ENCODE assay signal across 18 mouse cellular contexts in the genomic region with DNA sequence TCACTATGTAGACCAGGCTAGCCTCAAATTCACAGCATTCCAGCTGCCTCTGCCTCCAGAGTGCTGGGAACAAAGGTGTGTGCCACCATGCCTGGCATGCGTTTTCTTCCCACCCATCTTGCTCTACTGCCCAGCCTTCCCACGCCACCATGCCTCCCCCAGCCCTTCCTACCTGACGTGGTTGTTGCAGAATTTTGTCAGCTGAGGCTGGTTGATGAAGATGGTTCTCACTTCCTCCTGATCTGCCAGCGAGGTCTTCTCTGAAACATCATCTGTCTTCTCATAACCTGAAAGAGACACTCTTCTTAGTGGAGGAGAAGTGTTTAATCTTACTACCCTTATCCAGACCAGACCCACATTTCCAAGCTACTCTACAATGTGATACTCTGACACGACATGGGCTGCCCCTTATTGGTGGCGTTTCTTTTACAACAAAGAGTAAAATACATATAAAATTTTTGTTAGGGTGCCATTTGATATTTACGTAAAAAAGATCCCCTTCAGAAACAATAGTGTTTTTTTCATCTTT. TPM values are rescaled to one million over a fixed set of nuclear protein-coding genes. Genes with fewer than 3 reads are reported as not detected.
DNase-seq lines count a peak whose midpoint lies in the region; ATAC-seq and TF ChIP-seq lines count a peak whose summit lies in the region.
"Had no signal": no experiment of that assay in that cellular context is flagged by ENCODE, and none has a peak within 500 bp of the region (broad histone marks: within the 10 kb centered on the region; RNA-seq: fewer than 3 reads in every experiment).

No protein-coding gene starts in this region.

- no peaks in the 10 kb centered on the region for H3K9me3 ChIP-seq in heart, embryonic 13.5 days
- no peaks in the 10 kb centered on the region for H3K9me3 ChIP-seq in MEL (replicated peaks; ENCODE audit: insufficient read depth, low read length)
- H3K9me3 ChIP-seq in liver, postnatal 0 days (ENCODE audit: low read length): no peaks in the 10 kb centered on the region
- no peaks in the 10 kb centered on the region for H3K9me3 ChIP-seq in kidney, embryonic 16.5 days (ENCODE audit: low read length)
- H3K9me3 ChIP-seq: embryonic facial prominence, embryonic 10.5 days; stomach, embryonic 15.5 days had no signal

- peak in 1 of 2 experiments; percentile 21; a peak in 1 of 4 replicates for TF ChIP-seq POLR2A in MEL (IDR thresholded peaks at IDR 0.05; ENCODE audit: control insufficient read depth in 1 of 2, insufficient read depth in 1 of 2, low read depth in 1 of 2, low read length in 2 of 2, poor library complexity in 1 of 2)

- no peaks in the 10 kb centered on the region for H3K27me3 ChIP-seq in heart, embryonic 13.5 days (replicated peaks)
- no peaks in the 10 kb centered on the region for H3K27me3 ChIP-seq in MEL (ENCODE audit: control insufficient read depth in 1 of 2, insufficient read depth in 2 of 2, low read length in 2 of 2)
- H3K27me3 ChIP-seq in liver, postnatal 0 days (ENCODE audit: insufficient read depth, low read length): no peaks in the 10 kb centered on the region
- H3K27me3 ChIP-seq in kidney, embryonic 16.5 days (ENCODE audit: insufficient read depth, low read length): no peaks in the 10 kb centered on the region
- H3K27me3 ChIP-seq: stomach, embryonic 15.5 days had no signal

- no peak overlapping the region; the same call in 1 of the 2 replicates for H3K27ac ChIP-seq in heart, embryonic 13.5 days (replicated peaks)
- H3K27ac ChIP-seq in MEL (ENCODE audit: control insufficient read depth, low read depth, low read length): peak overlapping the region; percentile 48
- peak overlapping the region; percentile 7; the same call in 1 of the 2 replicates for H3K27ac ChIP-seq in liver, postnatal 0 days (ENCODE audit: low read depth)
- H3K27ac ChIP-seq in kidney, embryonic 16.5 days (ENCODE audit: low read length): no peak overlapping the region
- H3K27ac ChIP-seq: embryonic facial prominence, embryonic 10.5 days had no signal

- no peak for TF ChIP-seq CTCF in MEL (IDR thresholded peaks at IDR 0.05 in 2 of 3, conservative IDR thresholded peaks at IDR 0.05 in 1 of 3; ENCODE audit: control insufficient read depth in 1 of 3, insufficient read depth in 1 of 3, low read depth in 2 of 3, low read length in 3 of 3, poor library complexity in 1 of 3, severe bottlenecking in 1 of 3)
- TF ChIP-seq CTCF in liver, postnatal 0 days (IDR thresholded peaks at IDR 0.05; ENCODE audit: low read depth): no peak

- no peak for ATAC-seq in heart, embryonic 13.5 days (ENCODE audit: extremely low read depth, insufficient number of reproducible peaks, low FRiP score, low TSS enrichment)
- 0 out of 2 replicates have a peak, but pooled peaks have one; percentile 26 for ATAC-seq in erythroid progenitor cell, adult 5-6 weeks (replicated peaks; ENCODE audit: low FRiP score, poor library complexity, severe bottlenecking)
- 0 out of 2 replicates have a peak, but pooled peaks have one; percentile 24 for ATAC-seq in liver, postnatal 0 days
- no peak for ATAC-seq in CD4-positive, CD25-positive, alpha-beta regulatory T cell, adult 4 months
- ATAC-seq in kidney, embryonic 16.5 days (ENCODE audit: low FRiP score, low TSS enrichment): no peak

- DNase-seq in heart, postnatal 36 days: no peak
- peak; percentile 67 for DNase-seq in MEL (ENCODE audit: low read depth, low spot score)
- DNase-seq in liver, postnatal 0 days: no peak
- no peak for DNase-seq in B cell, adult 2 months
- DNase-seq: adrenal gland, postnatal 25 days; cerebellum, postnatal 10 days; heart, adult 18-20 months; kidney, adult 9 months; lung, postnatal 10 days; midbrain, embryonic 14.5 days; right cerebral cortex, postnatal 25 days; thymus, postnatal 14 days had no signal

- no peak for TF ChIP-seq RAD21 in MEL (IDR thresholded peaks at IDR 0.05; ENCODE audit: low read depth, low read length)

- H3K9ac ChIP-seq in heart, embryonic 13.5 days: no peak overlapping the region
- H3K9ac ChIP-seq in MEL (ENCODE audit: control insufficient read depth, low read depth, low read length, poor library complexity, severe bottlenecking): peak overlapping the region; percentile 25
- peak overlapping the region; percentile 47 for H3K9ac ChIP-seq in liver, postnatal 0 days (replicated peaks)
- H3K9ac ChIP-seq in kidney, embryonic 16.5 days (replicated peaks; ENCODE audit: low read length): no peak overlapping the region
- H3K9ac ChIP-seq: stomach, embryonic 15.5 days had no signal

- peaks cover 11% of the 10 kb centered on the region for H3K4me1 ChIP-seq in heart, embryonic 13.5 days
- peaks cover 4 to 9% of the 10 kb centered on the region in 2 experiments; a peak in 3 of 4 replicates for H3K4me1 ChIP-seq in MEL (ENCODE audit: control insufficient read depth in 1 of 2, insufficient read depth in 2 of 2, low read length in 2 of 2)
- peaks cover 10% of the 10 kb centered on the region for H3K4me1 ChIP-seq in liver, postnatal 0 days (ENCODE audit: insufficient read depth)
- 0 out of 2 replicates have a peak, but pooled peaks cover 9% of the 10 kb centered on the region for H3K4me1 ChIP-seq in kidney, embryonic 16.5 days (ENCODE audit: insufficient read depth, low read length)
- H3K4me1 ChIP-seq: stomach, embryonic 15.5 days had no signal

- intact Hi-C loops in heart, postnatal 36 days (cut with DNase I): no loop called here

- H3K4me3 ChIP-seq in heart, embryonic 13.5 days: peak overlapping the region; percentile 24
- peak overlapping the region; percentile 19 to 36 for H3K4me3 ChIP-seq in MEL (ENCODE audit: control insufficient read depth in 1 of 2, insufficient read depth in 1 of 2, low read depth in 2 of 2, low read length in 2 of 2)
- peak overlapping the region; percentile 47 for H3K4me3 ChIP-seq in liver, postnatal 0 days (ENCODE audit: low read depth, low read length)
- H3K4me3 ChIP-seq in kidney, embryonic 16.5 days (ENCODE audit: low read length): no peak overlapping the region
- H3K4me3 ChIP-seq: embryonic facial prominence, embryonic 10.5 days; stomach, embryonic 15.5 days had no signal

- WGBS in heart, embryonic 13.5 days: 73% methylated on average over 7 of the region's 7 CpGs
- WGBS in liver, postnatal 0 days (ENCODE audit: insufficient replicate concordance): 42% methylated on average over 7 of the region's 7 CpGs
- WGBS in kidney, embryonic 16.5 days: 82% methylated on average over 7 of the region's 7 CpGs

- peak overlapping the region; percentile 52 for H3K4me2 ChIP-seq in heart, embryonic 13.5 days
- H3K4me2 ChIP-seq in liver, postnatal 0 days (ENCODE audit: low read depth, low read length): peak overlapping the region; percentile 59
- H3K4me2 ChIP-seq in kidney, embryonic 16.5 days (replicated peaks; ENCODE audit: low read depth, low read length): no peak overlapping the region

- no peak for TF ChIP-seq EP300 in MEL (IDR thresholded peaks at IDR 0.05; ENCODE audit: low read depth in 1 of 2, low read length in 2 of 2)
- no peak for TF ChIP-seq EP300 in liver, postnatal 0 days (IDR thresholded peaks at IDR 0.05; ENCODE audit: low read depth)

- H3K36me3 ChIP-seq in heart, embryonic 13.5 days: no peaks in the 10 kb centered on the region
- peaks cover 8 to 26% of the 10 kb centered on the region in 2 experiments for H3K36me3 ChIP-seq in MEL (ENCODE audit: control insufficient read depth in 1 of 2, insufficient read depth in 2 of 2, low read length in 2 of 2)
- H3K36me3 ChIP-seq in liver, postnatal 0 days (replicated peaks; ENCODE audit: insufficient read depth, low read length): peaks cover 10% of the 10 kb centered on the region
- no peaks in the 10 kb centered on the region for H3K36me3 ChIP-seq in kidney, embryonic 16.5 days (ENCODE audit: insufficient read depth, low read length)
- H3K36me3 ChIP-seq: embryonic facial prominence, embryonic 10.5 days; stomach, embryonic 15.5 days had no signal

- H3K79me2 ChIP-seq in MEL (ENCODE audit: control insufficient read depth, insufficient read depth, low read length, poor library complexity): peaks cover 4% of the 10 kb centered on the region

TF ChIP-seq in MEL, 35 proteins besides CTCF, POLR2A, EP300 and RAD21:
- TF ChIP-seq HCFC1 (IDR thresholded peaks at IDR 0.05; ENCODE audit: low read depth, low read length): no peak
- no peak for TF ChIP-seq GATA1 (IDR thresholded peaks at IDR 0.05; ENCODE audit: low read depth, low read length)
- no peak for TF ChIP-seq SMC3 (IDR thresholded peaks at IDR 0.05; ENCODE audit: low read depth, low read length)
- no peak for TF ChIP-seq POLR2AphosphoS5 (IDR thresholded peaks at IDR 0.05; ENCODE audit: borderline replicate concordance, low read depth, low read length)
- no peak for TF ChIP-seq BHLHE40 (IDR thresholded peaks at IDR 0.05; ENCODE audit: borderline replicate concordance, low read depth, low read length)
- TF ChIP-seq ELF1 (IDR thresholded peaks at IDR 0.05; ENCODE audit: low read depth, low read length): no peak
- peak; percentile 11; the same call in 1 of the 2 replicates for TF ChIP-seq RCOR1 (IDR thresholded peaks at IDR 0.05; ENCODE audit: low read depth, low read length)
- TF ChIP-seq ETS1 (IDR thresholded peaks at IDR 0.05; ENCODE audit: low read depth, low read length): peak; percentile 47
- peak; percentile 25; the same call in 1 of the 2 replicates for TF ChIP-seq TAL1 (IDR thresholded peaks at IDR 0.05; ENCODE audit: low read length)
- TF ChIP-seq TCF12 (IDR thresholded peaks at IDR 0.05; ENCODE audit: low read depth, low read length): no peak
- TF ChIP-seq ZMIZ1 (IDR thresholded peaks at IDR 0.05; ENCODE audit: low read depth, low read length): no peak
- TF ChIP-seq MAFK (IDR thresholded peaks at IDR 0.05; ENCODE audit: borderline replicate concordance, low read depth, low read length): no peak
- TF ChIP-seq MYB (IDR thresholded peaks at IDR 0.05; ENCODE audit: low read depth, low read length): no peak

RNA-seq across cellular contexts. Expression of a gene that starts 32.7 kb away (rescaled TPM):
- 6.8 and 8.1 TPM in 2 replicates for polyA plus RNA-seq in heart, embryonic 13.5 days (2015; fragmentation: Nextera tagmentation; extraction: Ambion mirVana)
- 10 to 100 TPM; 24.5 to 24.7 TPM for total RNA-seq in heart, postnatal 36 days (2021)
- total RNA-seq in MEL (2012; rRNA removed): 22.1 and 27.0 TPM in 2 replicates
- polyA plus RNA-seq in MEL (2012; ENCODE audit: insufficient read depth in 1 of 2, insufficient read length in 2 of 2, low read depth in 1 of 2, low replicate concordance in 2 of 2, missing spikeins in 1 of 2): 10 to 100 TPM in 1 of 2 experiments, not detected in 1; 18.2 TPM
- total RNA-seq in erythroid progenitor cell, adult 5-6 weeks (2015; ENCODE audit: low replicate concordance): 221 and 244 TPM in 2 replicates
- total RNA-seq in erythroid progenitor cell, adult 5-6 weeks (2017; ENCODE audit: low replicate concordance): 297 and 307 TPM in 2 replicates
- 17.1 and 18.5 TPM in 2 replicates for polyA plus RNA-seq in liver, postnatal 0 days (2015; fragmentation: Nextera tagmentation; extraction: Ambion mirVana)
- 10 to 100 TPM; 10.6 to 12.2 TPM for polyA plus RNA-seq in CD4-positive, CD25-positive, alpha-beta regulatory T cell, adult 4 months (2017; shearing (Covaris generic))
- 10.7 and 12.1 TPM in 2 replicates for polyA plus RNA-seq in kidney, embryonic 16.5 days (2015; fragmentation: Nextera tagmentation; extraction: Ambion mirVana)

Comparison
In these comparisons a context has a peak if more than half of its experiments do, and no peak if none do; other contexts are left out.
1. ATAC-seq: peak in erythroid progenitor cell, adult 5-6 weeks (single experiment) and liver, postnatal 0 days (single experiment); none in heart, embryonic 13.5 days (single experiment), CD4-positive, CD25-positive, alpha-beta regulatory T cell, adult 4 months (single experiment) and kidney, embryonic 16.5 days (single experiment).
2. H3K27ac ChIP-seq: peak in MEL (single experiment) and liver, postnatal 0 days (single experiment); none in heart, embryonic 13.5 days (single experiment) and kidney, embryonic 16.5 days (single experiment).
3. H3K9ac ChIP-seq: peak in MEL (single experiment) and liver, postnatal 0 days (single experiment); none in heart, embryonic 13.5 days (single experiment) and kidney, embryonic 16.5 days (single experiment).